Mouse (Mus musculus): ENCODE results near the gene Espl1. TPM values are rescaled to one million over a fixed set of nuclear protein-coding genes. Genes with fewer than 3 reads are reported as not detected.

Espl1 gene
- polyA plus RNA-seq, 1 experiment from 2014 or later = 2.8 TPM

DNA sequence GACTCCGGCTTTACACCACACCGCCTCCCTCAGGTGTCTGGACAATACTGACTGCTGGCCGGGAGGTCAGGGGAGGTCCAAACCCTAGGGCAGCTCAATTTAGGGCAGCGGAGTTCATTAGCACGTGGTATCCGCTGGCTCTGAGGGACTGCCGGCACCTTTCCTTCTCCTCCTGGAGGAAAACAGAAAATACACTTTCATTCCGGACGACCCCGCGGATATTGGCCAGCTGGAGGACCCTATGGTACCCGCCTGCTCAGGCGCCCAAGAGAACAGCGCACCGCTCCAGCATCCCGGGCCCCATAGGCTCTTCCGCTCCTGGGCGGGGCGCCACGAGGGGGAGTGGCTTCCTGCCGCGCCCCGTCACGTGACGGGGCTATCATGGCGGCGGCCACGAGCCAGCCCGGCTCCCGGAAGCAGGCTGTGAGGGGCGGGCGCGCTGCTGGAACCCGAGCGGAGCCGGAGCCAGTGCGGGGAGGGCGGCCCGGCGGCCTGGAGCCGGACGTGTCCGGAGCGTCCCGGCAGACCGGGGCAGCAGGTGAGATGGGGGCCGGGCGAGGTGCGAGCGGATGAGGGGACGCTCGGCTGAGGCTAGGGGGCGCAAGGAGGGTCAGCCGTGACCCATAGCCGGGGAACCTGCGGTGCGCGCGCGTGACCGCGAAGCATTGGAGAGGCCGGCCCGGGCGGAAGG lies 16.8 kb upstream of the Espl1 start, which contains the start of gene Mfsd5:
Mfsd5 (plus strand) TSS at position 363 of the 691 bp plus-strand sequence.
- under 1% methylated on average over 64 of the region's 65 CpGs for WGBS

GRCm38 (mm10) chr15:102279783-102280520 lies 16.1 kb upstream of the Espl1 start:
- Histone ChIP-seq H3K9me3 (replicated peaks) (no peaks in the 10 kb centered on the region), H3K9ac (replicated peaks) (peak overlapping the region; percentile 79), H3K27ac (replicated peaks) (peak overlapping the region; percentile 90), H3K4me1 (peaks cover 26% of the 10 kb centered on the region), H3K4me2 (peak overlapping the region; percentile 95), H3K36me3 (peaks cover 21% of the 10 kb centered on the region), H3K4me3 (replicated peaks) (peak overlapping the region; percentile 79), H3K27me3 (replicated peaks) (no peaks in the 10 kb centered on the region)
- peak; percentile 53 for ATAC-seq (ENCODE audit: low FRiP score)
- 29% methylated on average over 13 of the region's 13 CpGs for WGBS

More for the DNA sequence above, 16.8 kb upstream of the Espl1 start, which contains the start of gene Mfsd5:
- no peaks in the 10 kb centered on the region for H3K27me3 ChIP-seq (replicated peaks)
- ATAC-seq (ENCODE audit: low FRiP score) = peak; percentile 95
- peak within 1 kb of the TSS; percentile 90 for H3K27ac ChIP-seq (replicated peaks)
- H3K4me2 ChIP-seq = peak within 1 kb of the TSS; percentile 95
- no peaks in the 10 kb centered on the region for H3K9me3 ChIP-seq (replicated peaks)
- H3K36me3 ChIP-seq = peaks cover 21% of the 10 kb centered on the region
- peaks cover 26% of the 10 kb centered on the region for H3K4me1 ChIP-seq
- peak within 1 kb of the TSS; percentile 79 for H3K4me3 ChIP-seq (replicated peaks)
- peak within 1 kb of the TSS; percentile 79 for H3K9ac ChIP-seq (replicated peaks)

- H3K4me1 ChIP-seq = peaks cover 26% of the 10 kb centered on the region
- H3K27me3 ChIP-seq (replicated peaks) = no peaks in the 10 kb centered on the region
- H3K36me3 ChIP-seq = peaks cover 21% of the 10 kb centered on the region
- no peaks in the 10 kb centered on the region for H3K9me3 ChIP-seq (replicated peaks)
- peak overlapping the region; percentile 95 for H3K4me2 ChIP-seq
- ATAC-seq (ENCODE audit: low FRiP score) = no peak
- peak overlapping the region; percentile 79 for H3K4me3 ChIP-seq (replicated peaks)
- H3K27ac ChIP-seq (replicated peaks) = no peak overlapping the region
- H3K9ac ChIP-seq (replicated peaks) = peak overlapping the region; percentile 79; the same call in 1 of the 2 replicates
- WGBS = 96% methylated on average over 19 of the region's 19 CpGs
These were observed 15.4 kb upstream of the Espl1 start for GRCm38 (mm10) chr15:102280623-102281022.

DNA sequence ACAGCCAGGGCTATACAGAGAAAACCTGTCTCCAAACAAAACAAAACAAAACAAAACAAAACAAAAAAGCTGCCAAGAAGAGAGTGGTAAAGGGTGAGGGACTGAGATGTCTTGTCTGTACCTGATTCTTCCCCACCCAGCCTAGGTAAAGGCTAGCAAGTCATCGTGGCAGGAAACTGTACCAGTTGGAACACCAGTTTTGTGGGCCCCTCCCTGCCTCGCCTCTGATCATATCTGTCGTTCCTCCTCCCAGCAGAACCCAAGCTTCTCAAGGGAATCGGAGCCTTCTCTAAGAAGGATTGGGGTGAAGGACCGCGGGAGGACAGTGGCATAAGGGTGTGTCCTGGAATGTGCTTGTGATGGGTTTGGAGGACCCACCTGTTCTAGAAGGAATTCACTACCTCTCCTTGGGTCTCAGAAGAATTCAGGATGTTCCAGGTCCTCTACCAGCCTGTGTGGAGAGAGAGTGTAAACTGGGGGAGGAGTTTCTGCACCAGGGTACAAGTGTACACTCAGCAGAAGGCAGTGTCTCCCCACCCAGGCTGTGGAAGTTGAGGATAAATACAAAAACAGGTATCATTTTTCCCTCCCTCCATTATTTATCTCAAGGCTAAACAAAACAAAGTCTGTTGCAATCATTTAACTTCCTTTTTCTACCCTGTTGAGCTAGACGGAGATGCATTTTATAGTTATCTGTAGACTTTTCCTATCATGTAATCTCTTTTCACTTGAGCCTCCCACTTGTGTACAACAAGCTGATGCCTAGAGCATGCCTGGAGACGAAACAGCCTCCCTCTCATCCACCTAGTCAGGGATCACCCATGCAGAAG lies 13.4 kb upstream of the Espl1 start:
- Histone ChIP-seq H3K27me3 (replicated peaks) (no peaks in the 10 kb centered on the region), H3K9ac (replicated peaks) (no peak overlapping the region), H3K4me1 (peaks cover 26% of the 10 kb centered on the region), H3K36me3 (peaks cover 21% of the 10 kb centered on the region), H3K4me3 (replicated peaks) (no peak overlapping the region), H3K4me2 (no peak overlapping the region), H3K27ac (replicated peaks) (no peak overlapping the region), H3K9me3 (replicated peaks) (no peaks in the 10 kb centered on the region)
- WGBS = 88% methylated on average over 8 of the region's 8 CpGs
- ATAC-seq (ENCODE audit: low FRiP score) = no peak

GRCm38 (mm10) chr15:102283648-102284047 lies 12.4 kb upstream of the Espl1 start:
- Histone ChIP-seq H3K36me3 (peaks cover 21% of the 10 kb centered on the region), H3K9me3 (replicated peaks) (no peaks in the 10 kb centered on the region), H3K27ac (replicated peaks) (no peak overlapping the region), H3K4me2 (no peak overlapping the region), H3K4me3 (replicated peaks) (no peak overlapping the region), H3K9ac (replicated peaks) (no peak overlapping the region), H3K4me1 (peaks cover 25% of the 10 kb centered on the region), H3K27me3 (replicated peaks) (no peaks in the 10 kb centered on the region)
- no peak for ATAC-seq (ENCODE audit: low FRiP score)
- 78% methylated on average over 3 of the region's 3 CpGs for WGBS

DNA sequence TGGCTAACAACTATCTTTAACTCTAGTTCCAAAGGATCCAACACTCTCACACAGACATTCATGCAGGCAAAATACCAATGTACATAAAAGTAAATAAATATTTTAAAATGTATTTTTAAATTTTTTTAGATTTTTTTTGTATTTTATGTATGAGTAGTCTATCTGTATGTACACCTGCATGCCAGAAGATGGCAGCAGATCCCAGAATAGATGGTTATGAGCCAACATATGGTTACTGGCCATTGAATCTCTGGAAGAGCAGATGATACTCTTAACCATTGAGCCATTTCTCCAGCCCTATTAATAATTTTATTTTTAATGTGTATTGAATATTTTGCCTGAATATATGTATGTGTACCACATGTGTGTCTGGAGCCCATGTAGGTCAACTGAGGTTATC lies 8.7 kb upstream of the Espl1 start:
- Histone ChIP-seq H3K27me3 (replicated peaks) (no peaks in the 10 kb centered on the region), H3K9me3 (replicated peaks) (no peaks in the 10 kb centered on the region), H3K9ac (replicated peaks) (no peak overlapping the region), H3K27ac (replicated peaks) (no peak overlapping the region), H3K4me1 (no peaks in the 10 kb centered on the region), H3K4me2 (no peak overlapping the region), H3K36me3 (peaks cover 4% of the 10 kb centered on the region), H3K4me3 (replicated peaks) (no peak overlapping the region)
- no peak for ATAC-seq (ENCODE audit: low FRiP score)

- 0 out of 2 replicates have a peak, but pooled peaks cover 4% of the 10 kb centered on the region for H3K36me3 ChIP-seq
- H3K9me3 ChIP-seq (replicated peaks) = no peaks in the 10 kb centered on the region
- 6% methylated on average over 24 of the region's 24 CpGs for WGBS
- peaks cover 11% of the 10 kb centered on the region for H3K4me1 ChIP-seq
- peak overlapping the region; percentile 88 for H3K4me2 ChIP-seq
- H3K4me3 ChIP-seq (replicated peaks) = peak overlapping the region; percentile 58
- 0 out of 2 replicates have a peak, but pooled peaks have one; percentile 28 for ATAC-seq (ENCODE audit: low FRiP score)
- H3K27ac ChIP-seq (replicated peaks) = no peak overlapping the region
- no peaks in the 10 kb centered on the region for H3K27me3 ChIP-seq (replicated peaks)
- peak overlapping the region; percentile 12; the same call in 1 of the 2 replicates for H3K9ac ChIP-seq (replicated peaks)
These were observed 421 bp downstream of the Espl1 start for GRCm38 (mm10) chr15:102296368-102297006.

GRCm38 (mm10) chr15:102302542-102302941 lies 6.5 kb downstream of the Espl1 start:
- no peak for ATAC-seq (ENCODE audit: low FRiP score)

DNA sequence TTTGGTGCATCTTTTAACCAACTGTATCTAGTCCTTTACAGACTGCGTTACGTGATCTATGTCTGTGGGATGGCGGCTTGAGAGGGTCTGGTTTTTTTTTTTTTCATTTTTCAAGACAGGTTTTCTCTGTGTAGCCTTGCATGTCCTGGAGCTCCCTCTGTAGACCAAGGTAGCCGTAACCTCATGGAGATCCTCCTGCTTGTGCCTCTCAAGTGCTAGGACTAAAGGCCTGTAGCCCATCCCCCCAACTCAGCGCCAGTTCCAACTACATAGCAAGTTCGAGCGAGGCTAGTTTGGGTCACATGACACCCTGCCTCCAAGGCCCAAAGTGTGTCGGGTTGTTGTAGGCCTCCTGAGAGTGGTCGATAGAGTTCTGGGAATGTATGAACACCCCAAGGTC lies 12.7 kb downstream of the Espl1 start:
- Histone ChIP-seq H3K36me3 (0 out of 2 replicates have a peak, but pooled peaks cover 2% of the 10 kb centered on the region), H3K4me1 (no peaks in the 10 kb centered on the region), H3K4me3 (replicated peaks) (no peak overlapping the region), H3K27me3 (replicated peaks) (no peaks in the 10 kb centered on the region), H3K9ac (replicated peaks) (no peak overlapping the region), H3K9me3 (replicated peaks) (no peaks in the 10 kb centered on the region), H3K4me2 (no peak overlapping the region), H3K27ac (replicated peaks) (no peak overlapping the region)
- ATAC-seq (ENCODE audit: low FRiP score) = no peak
- WGBS = 89% methylated on average over 9 of the region's 9 CpGs

More at GRCm38 (mm10) chr15:102302542-102302941, 6.5 kb downstream of the Espl1 start:
- H3K9me3 ChIP-seq (replicated peaks) = no peaks in the 10 kb centered on the region
- H3K27ac ChIP-seq (replicated peaks) = no peak overlapping the region
- H3K27me3 ChIP-seq (replicated peaks) = no peaks in the 10 kb centered on the region
- WGBS = 94% methylated on average over 6 of the region's 6 CpGs
- no peak overlapping the region for H3K4me3 ChIP-seq (replicated peaks)
- H3K4me1 ChIP-seq = no peaks in the 10 kb centered on the region
- no peak overlapping the region for H3K4me2 ChIP-seq
- 0 out of 2 replicates have a peak, but pooled peaks cover 6% of the 10 kb centered on the region for H3K36me3 ChIP-seq
- no peak overlapping the region for H3K9ac ChIP-seq (replicated peaks)

DNA sequence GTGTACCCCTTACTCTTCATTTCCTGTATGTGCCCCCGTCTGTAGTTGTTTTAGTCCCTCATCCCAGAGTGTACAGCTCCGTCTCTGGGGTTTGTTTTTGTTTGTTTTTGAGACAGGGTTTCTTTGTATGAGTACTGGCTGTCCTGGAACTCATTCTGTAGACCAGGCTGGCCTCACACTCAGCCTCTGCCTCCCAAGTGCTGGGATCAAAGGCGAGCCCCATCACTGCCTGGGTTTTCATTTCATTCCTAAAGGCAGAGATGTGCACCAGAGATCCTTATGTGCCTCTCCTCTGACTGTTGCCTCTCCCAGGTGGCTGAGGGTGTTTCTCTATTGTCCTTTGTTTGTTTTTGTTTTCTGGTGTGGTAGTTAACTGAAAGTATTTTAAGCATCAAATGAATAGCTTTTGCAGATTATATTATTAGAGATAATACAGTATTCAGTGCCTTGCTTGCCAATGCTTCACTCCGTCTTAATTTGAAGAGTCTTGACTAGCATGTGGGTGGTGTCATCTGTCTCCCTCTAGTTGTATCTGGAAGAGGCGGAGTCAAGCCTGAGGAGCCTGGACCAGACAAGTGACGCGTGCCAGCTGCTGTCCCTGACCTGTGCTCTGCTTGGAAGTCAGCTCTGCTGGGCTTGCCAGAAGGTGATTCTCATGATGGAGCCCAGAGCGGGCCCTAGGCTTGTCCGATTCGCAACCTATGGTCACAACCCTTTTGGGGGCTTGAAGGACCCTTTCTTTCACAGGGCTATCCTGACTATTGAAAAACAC lies 14.2 kb downstream of the Espl1 start:
- Histone ChIP-seq H3K4me2 (no peak overlapping the region), H3K9ac (replicated peaks) (no peak overlapping the region), H3K36me3 (no peaks in the 10 kb centered on the region), H3K4me3 (replicated peaks) (no peak overlapping the region), H3K9me3 (replicated peaks) (no peaks in the 10 kb centered on the region), H3K4me1 (no peaks in the 10 kb centered on the region), H3K27ac (replicated peaks) (no peak overlapping the region), H3K27me3 (replicated peaks) (no peaks in the 10 kb centered on the region)
- 90% methylated on average over 10 of the region's 10 CpGs for WGBS
- ATAC-seq (ENCODE audit: low FRiP score) = no peak

All from neural tube, embryonic 15.5 days (tissue).